Mouse (Mus musculus): ENCODE data around the gene Socs5.

- TF ChIP-seq MAFK (IDR thresholded peaks at IDR 0.05; ENCODE audit: insufficient read depth, low read depth, low read length) (no peak), ZC3H11A (IDR thresholded peaks at IDR 0.05; ENCODE audit: borderline replicate concordance, low read depth, low read length) (no peak), HCFC1 (IDR thresholded peaks at IDR 0.05; ENCODE audit: borderline replicate concordance, insufficient read depth, low read length) (no peak), CHD2 (IDR thresholded peaks at IDR 0.05; ENCODE audit: low read depth, low read length) (no peak), ZNF384 (IDR thresholded peaks at IDR 0.05; ENCODE audit: low read depth, low read length) (no peak)
Observed at GRCm38 (mm10) chr17:87170364-87170763, 62.9 kb downstream of the Socs5 start.
